Mouse (Mus musculus): Measurements from ENCODE around the gene Trim62. TPM values are rescaled to one million over a fixed set of nuclear protein-coding genes. Genes with fewer than 3 reads are reported as not detected.

Trim62 gene
- polyA plus RNA-seq, 1 experiment from 2014 or later: 0.15 TPM

GRCm38 (mm10) chr4:128953851-128954250 is 70.5 kb downstream of the Trim62 start:
- ATAC-seq (ENCODE audit: low read depth): no peak
- Histone ChIP-seq H3K27me3 (ENCODE audit: control insufficient read depth, insufficient read depth, low read depth, low read length) (no peaks in the 10 kb centered on the region; the same call in 1 of the 2 replicates), H3K9me3 (replicated peaks; ENCODE audit: control insufficient read depth, low read length) (no peaks in the 10 kb centered on the region), H3K36me3 (ENCODE audit: control insufficient read depth, insufficient read depth) (no peaks in the 10 kb centered on the region), H3K4me1 (ENCODE audit: control insufficient read depth, low read depth, low read length) (peaks cover 5% of the 10 kb centered on the region), H3K9ac (ENCODE audit: low read depth, low read length) (no peak overlapping the region), H3K4me2 (ENCODE audit: low read depth, low read length) (no peak overlapping the region), H3K27ac (ENCODE audit: low read length) (no peak overlapping the region), H3K4me3 (ENCODE audit: low read depth, low read length) (no peak overlapping the region)
- 54% methylated on average over 5 of the region's 5 CpGs for WGBS (ENCODE audit: insufficient replicate concordance)

DNA sequence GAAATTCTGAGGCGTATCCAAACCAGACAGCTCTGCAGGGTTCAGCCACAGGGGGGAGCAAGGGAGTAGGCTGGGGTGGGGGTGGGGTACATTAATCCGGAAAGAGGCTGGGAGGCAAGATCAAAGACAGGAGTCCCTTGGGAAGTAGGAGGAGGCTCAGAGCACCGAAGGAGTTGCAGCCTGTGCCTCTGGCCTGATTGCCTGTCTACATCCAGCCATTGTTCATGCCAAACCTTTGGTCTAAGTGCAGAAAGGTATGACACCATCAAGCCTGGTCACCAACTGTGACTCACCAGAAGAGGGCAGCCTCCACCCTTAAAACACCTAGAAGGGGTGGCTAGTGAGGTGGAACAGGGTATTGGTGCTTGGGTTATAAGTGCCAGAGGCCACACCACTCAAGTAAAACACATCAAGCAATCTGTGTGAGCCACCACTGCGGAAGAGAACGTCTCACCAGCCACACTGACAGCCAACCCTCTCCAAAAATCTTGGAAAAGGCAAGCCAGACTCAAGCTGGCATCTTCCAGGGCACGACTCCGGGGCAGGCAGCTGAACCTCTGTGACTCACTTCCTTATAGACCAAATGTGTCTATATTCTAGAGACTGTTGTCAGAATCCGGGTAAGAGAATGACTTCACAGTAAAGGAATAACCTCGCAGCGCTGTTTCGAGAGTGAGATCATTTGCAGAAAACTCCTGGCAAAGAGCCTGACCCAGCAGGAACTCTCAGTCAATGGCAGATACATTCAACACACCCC is 74.0 kb downstream of the Trim62 start:
- H3K9me3 ChIP-seq (replicated peaks; ENCODE audit: control insufficient read depth, low read length): no peaks in the 10 kb centered on the region
- H3K4me3 ChIP-seq (ENCODE audit: low read depth, low read length): no peak overlapping the region
- no peaks in the 10 kb centered on the region for H3K36me3 ChIP-seq (ENCODE audit: control insufficient read depth, insufficient read depth)
- H3K27ac ChIP-seq (ENCODE audit: low read length): no peak overlapping the region
- WGBS (ENCODE audit: insufficient replicate concordance): 35% methylated on average over 11 of the region's 11 CpGs
- peaks cover 29% of the 10 kb centered on the region for H3K27me3 ChIP-seq (ENCODE audit: control insufficient read depth, insufficient read depth, low read depth, low read length)
- H3K4me1 ChIP-seq (ENCODE audit: control insufficient read depth, low read depth, low read length): peaks cover 6% of the 10 kb centered on the region
- no peak overlapping the region for H3K4me2 ChIP-seq (ENCODE audit: low read depth, low read length)
- no peak for ATAC-seq (ENCODE audit: low read depth)
- H3K9ac ChIP-seq (ENCODE audit: low read depth, low read length): no peak overlapping the region

GRCm38 (mm10) chr4:128958156-128958555 is 74.8 kb downstream of the Trim62 start:
- Histone ChIP-seq H3K27ac (ENCODE audit: low read length) (no peak overlapping the region), H3K4me2 (ENCODE audit: low read depth, low read length) (no peak overlapping the region), H3K9me3 (replicated peaks; ENCODE audit: control insufficient read depth, low read length) (no peaks in the 10 kb centered on the region), H3K4me1 (ENCODE audit: control insufficient read depth, low read depth, low read length) (peaks cover 6% of the 10 kb centered on the region), H3K9ac (ENCODE audit: low read depth, low read length) (no peak overlapping the region), H3K4me3 (ENCODE audit: low read depth, low read length) (no peak overlapping the region), H3K27me3 (ENCODE audit: control insufficient read depth, insufficient read depth, low read depth, low read length) (peaks cover 33% of the 10 kb centered on the region), H3K36me3 (ENCODE audit: control insufficient read depth, insufficient read depth) (no peaks in the 10 kb centered on the region)
- ATAC-seq (ENCODE audit: low read depth): no peak
- 70% methylated on average over 11 of the region's 11 CpGs for WGBS (ENCODE audit: insufficient replicate concordance)

GRCm38 (mm10) chr4:128958849-128959248 is 75.5 kb downstream of the Trim62 start:
- Histone ChIP-seq H3K4me3 (ENCODE audit: low read depth, low read length) (no peak overlapping the region), H3K4me2 (ENCODE audit: low read depth, low read length) (no peak overlapping the region), H3K4me1 (ENCODE audit: control insufficient read depth, low read depth, low read length) (peaks cover 6% of the 10 kb centered on the region), H3K27ac (ENCODE audit: low read length) (no peak overlapping the region), H3K36me3 (ENCODE audit: control insufficient read depth, insufficient read depth) (no peaks in the 10 kb centered on the region), H3K9ac (ENCODE audit: low read depth, low read length) (no peak overlapping the region), H3K9me3 (replicated peaks; ENCODE audit: control insufficient read depth, low read length) (no peaks in the 10 kb centered on the region), H3K27me3 (ENCODE audit: control insufficient read depth, insufficient read depth, low read depth, low read length) (peaks cover 35% of the 10 kb centered on the region)
- no peak for ATAC-seq (ENCODE audit: low read depth)
- WGBS (ENCODE audit: insufficient replicate concordance): 56% methylated on average over 8 of the region's 8 CpGs

- no peaks in the 10 kb centered on the region for H3K9me3 ChIP-seq (replicated peaks; ENCODE audit: control insufficient read depth, low read length)
- H3K9ac ChIP-seq (ENCODE audit: low read depth, low read length): no peak overlapping the region
- H3K4me1 ChIP-seq (ENCODE audit: control insufficient read depth, low read depth, low read length): peaks cover 6% of the 10 kb centered on the region
- no peak for ATAC-seq (ENCODE audit: low read depth)
- no peaks in the 10 kb centered on the region for H3K36me3 ChIP-seq (ENCODE audit: control insufficient read depth, insufficient read depth)
- no peak overlapping the region for H3K4me2 ChIP-seq (ENCODE audit: low read depth, low read length)
- no peak overlapping the region for H3K4me3 ChIP-seq (ENCODE audit: low read depth, low read length)
- WGBS (ENCODE audit: insufficient replicate concordance): 58% methylated on average over 17 of the region's 17 CpGs
- H3K27me3 ChIP-seq (ENCODE audit: control insufficient read depth, insufficient read depth, low read depth, low read length): peaks cover 35% of the 10 kb centered on the region
- H3K27ac ChIP-seq (ENCODE audit: low read length): no peak overlapping the region
Observed at GRCm38 (mm10) chr4:128959676-128960075, 76.3 kb downstream of the Trim62 start.

Other genes starting within 250 kb of the Trim62 start
- 3.5 and 4.2 TPM in 2 replicates for gene Phc2, start 228.9 kb upstream of the Trim62 start, polyA plus RNA-seq (2015; fragmentation: Nextera tagmentation; extraction: Ambion mirVana)
- 0.02 TPM in 1 of 2 replicates, not detected in the other for gene A3galt2, start 128.2 kb upstream of the Trim62 start, polyA plus RNA-seq (2015; fragmentation: Nextera tagmentation; extraction: Ambion mirVana)
- gene Zfp362, start 77.5 kb upstream of the Trim62 start, polyA plus RNA-seq (2015; fragmentation: Nextera tagmentation; extraction: Ambion mirVana): 4.8 and 5.2 TPM in 2 replicates
- gene Azin2, start 78.9 kb downstream of the Trim62 start, polyA plus RNA-seq (2015; fragmentation: Nextera tagmentation; extraction: Ambion mirVana): 0.71 and 0.76 TPM in 2 replicates
- 106 and 116 TPM in 2 replicates for gene Ak2, start 108.4 kb downstream of the Trim62 start, polyA plus RNA-seq (2015; fragmentation: Nextera tagmentation; extraction: Ambion mirVana)
- 3.9 and 4.4 TPM in 2 replicates for gene Rnf19b, start 174.7 kb downstream of the Trim62 start, polyA plus RNA-seq (2015; fragmentation: Nextera tagmentation; extraction: Ambion mirVana)
- gene Tmem54, start 222.0 kb downstream of the Trim62 start, polyA plus RNA-seq (2015; fragmentation: Nextera tagmentation; extraction: Ambion mirVana): 0.58 and 1.7 TPM in 2 replicates
- 0.27 and 0.37 TPM in 2 replicates for gene Hpca, start 238.5 kb downstream of the Trim62 start, polyA plus RNA-seq (2015; fragmentation: Nextera tagmentation; extraction: Ambion mirVana)

Data from liver, embryonic 16.5 days (tissue).